In genomic region chr6:29214245-29214644, GRCm38 (mm10) we compare ENCODE assay signal across 8 mouse cellular contexts. TPM values are rescaled to one million over a fixed set of nuclear protein-coding genes. Genes with fewer than 3 reads are reported as not detected.
DNase-seq lines count a peak whose midpoint lies in the region; ATAC-seq and TF ChIP-seq lines count a peak whose summit lies in the region.

No protein-coding gene starts in this region.

- intact Hi-C loops in gastrocnemius, adult 2 months (cut with DNase I), result no loop called here

- peak overlapping the region; percentile 91 for H3K27ac ChIP-seq in gastrocnemius, adult 2 months

- H3K4me3 ChIP-seq in gastrocnemius, adult 2 months, result peak overlapping the region; percentile 93

- DNase-seq in gastrocnemius, adult 2 months, result peak; percentile 48
- DNase-seq in gastrocnemius, adult 8-10 months (ENCODE audit: low spot score in 2 of 2), result no peak
- DNase-seq in brain, embryonic 14.5 days (ENCODE audit: low read depth), result peak; percentile 72
- DNase-seq in heart, postnatal 4 days, result peak; percentile 58
- DNase-seq in mesoderm, embryonic 11.5 days (ENCODE audit: low read depth, low spot score), result peak; percentile 69
- DNase-seq in layer of hippocampus, adult 11-12 months (ENCODE audit: low spot score), result no peak
- no peak for DNase-seq in B cell, adult 2 months

- no peak for TF ChIP-seq POLR2A in brain, embryonic 14.5 days (IDR thresholded peaks at IDR 0.05; ENCODE audit: borderline replicate concordance, extremely low read depth, insufficient read depth, insufficient read length, poor library complexity, severe bottlenecking)

- ATAC-seq in megakaryocyte progenitor cell, adult 5-6 weeks (replicated peaks; ENCODE audit: poor library complexity), result no peak

- TF ChIP-seq CTCF in gastrocnemius, adult 2 months (IDR thresholded peaks at IDR 0.05), result no peak
- no peak for TF ChIP-seq CTCF in brain, embryonic 14.5 days (IDR thresholded peaks at IDR 0.05; ENCODE audit: borderline replicate concordance, extremely low read depth, insufficient read depth, insufficient read length)

RNA-seq across cellular contexts. Expression of gene Impdh1, which starts 1.9 kb away (rescaled TPM):
- 10 to 100 TPM in 1 of 2 experiments, 1 to 10 TPM in 1; 9.9 to 10.3 TPM for total RNA-seq in gastrocnemius, adult 2 months (2021)
- total RNA-seq in gastrocnemius, adult 8-10 months (2022), result 10 to 100 TPM in 3 of 4 experiments, 1 to 10 TPM in 1; 9.7 to 13.5 (median 10.9) TPM
- 49.2 and 52.9 TPM in 2 replicates for polyA plus RNA-seq in brain, embryonic 14.5 days (2012; rRNA removed)
- total RNA-seq in heart, postnatal 4 days (2021), result 10 to 100 TPM; 29.5 to 30.6 TPM
- total RNA-seq in megakaryocyte progenitor cell, adult 5-6 weeks (2015), result 56.0 and 76.2 TPM in 2 replicates
- total RNA-seq in megakaryocyte progenitor cell, adult 5-6 weeks (2017), result 94.2 and 106 TPM in 2 replicates

RNA-seq across cellular contexts. Expression of gene Prrt4, which starts 34.9 kb away (rescaled TPM):
- total RNA-seq in gastrocnemius, adult 2 months (2021), result under 1 TPM; 0.36 to 0.73 TPM
- total RNA-seq in gastrocnemius, adult 8-10 months (2022), result under 1 TPM; 0.46 to 0.70 (median 0.53) TPM
- 7.5 and 11.1 TPM in 2 replicates for polyA plus RNA-seq in brain, embryonic 14.5 days (2012; rRNA removed)
- total RNA-seq in heart, postnatal 4 days (2021), result 1 to 10 TPM; 7.3 to 7.7 TPM
- not detected in 2 replicates for total RNA-seq in megakaryocyte progenitor cell, adult 5-6 weeks (2015)
- total RNA-seq in megakaryocyte progenitor cell, adult 5-6 weeks (2017), result not detected in 2 replicates

RNA-seq across cellular contexts. Expression of gene Rbm28, which starts 49.4 kb away (rescaled TPM):
- 10 to 100 TPM; 16.3 to 18.4 TPM for total RNA-seq in gastrocnemius, adult 2 months (2021)
- total RNA-seq in gastrocnemius, adult 8-10 months (2022), result 10 to 100 TPM; 10.7 to 15.9 (median 14.8) TPM
- polyA plus RNA-seq in brain, embryonic 14.5 days (2012; rRNA removed), result 64.6 and 77.4 TPM in 2 replicates
- 10 to 100 TPM; 30.3 to 32.5 TPM for total RNA-seq in heart, postnatal 4 days (2021)
- total RNA-seq in megakaryocyte progenitor cell, adult 5-6 weeks (2015), result 46.3 and 59.0 TPM in 2 replicates
- total RNA-seq in megakaryocyte progenitor cell, adult 5-6 weeks (2017), result 47.4 and 79.8 TPM in 2 replicates

RNA-seq across cellular contexts. Expression of gene Hilpda, which starts 58.0 kb away (rescaled TPM):
- total RNA-seq in gastrocnemius, adult 2 months (2021), result 1 to 10 TPM; 2.9 to 4.0 TPM
- total RNA-seq in gastrocnemius, adult 8-10 months (2022), result 1 to 10 TPM; 2.8 to 3.9 (median 3.3) TPM
- polyA plus RNA-seq in brain, embryonic 14.5 days (2012; rRNA removed), result 26.4 and 43.9 TPM in 2 replicates
- total RNA-seq in heart, postnatal 4 days (2021), result 1 to 10 TPM; 9.0 to 9.6 TPM
- 14.3 and 17.8 TPM in 2 replicates for total RNA-seq in megakaryocyte progenitor cell, adult 5-6 weeks (2015)
- total RNA-seq in megakaryocyte progenitor cell, adult 5-6 weeks (2017), result 7.1 and 10.9 TPM in 2 replicates

Comparison
In these comparisons a context has a peak if more than half of its experiments do, and no peak if none do; other contexts are left out.
1. DNase-seq: peak in gastrocnemius, adult 2 months (single experiment), brain, embryonic 14.5 days (single experiment), heart, postnatal 4 days (single experiment) and mesoderm, embryonic 11.5 days (single experiment); none in gastrocnemius, adult 8-10 months (0 of 2), layer of hippocampus, adult 11-12 months (single experiment) and B cell, adult 2 months (0 of 2).
2. RNA of gene Prrt4, which starts 34.9 kb away (total RNA-seq): 7.3 to 7.7 TPM in heart, postnatal 4 days; 0.36 to 0.73 TPM in gastrocnemius, adult 2 months, 0.46 to 0.70 TPM in gastrocnemius, adult 8-10 months and not detected in megakaryocyte progenitor cell, adult 5-6 weeks; every median in the first group is over 4 times any median in the second.